Mouse (Mus musculus) thymus, postnatal 14 days (tissue): ENCODE results near the gene Ptch1.

Source experiments
- DNase-seq: peaks from one replicate; pipeline ENCODE4 v3.0.0; 2021

The Ptch1 gene

GRCm38 (mm10) chr13:63573256-63573835 lies at the start of gene Ptch1:
Ptch1 (minus strand) TSS chr13:63573598.
- DNase-seq = peak; percentile 44

DNA sequence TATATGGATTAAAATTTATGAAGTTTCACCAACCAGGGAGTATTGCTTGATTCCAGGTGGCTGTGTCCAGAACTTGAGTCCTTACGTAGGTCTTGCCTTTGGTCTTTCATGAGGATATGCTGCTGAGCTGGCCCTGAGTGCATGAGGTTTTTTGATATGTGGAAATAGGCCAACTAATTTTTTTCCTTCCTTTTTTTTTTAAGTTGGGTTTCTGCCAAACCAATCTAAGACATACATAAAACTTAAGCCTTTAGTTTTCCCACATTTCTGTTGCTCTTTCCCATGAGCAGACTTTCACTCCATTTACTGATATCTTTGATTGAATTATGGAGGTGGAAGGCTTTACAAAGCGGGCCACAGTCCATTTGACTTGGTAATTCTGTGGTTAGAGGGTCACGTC lies 47.9 kb upstream of the Ptch1 start:
- DNase-seq = no peak

DNA sequence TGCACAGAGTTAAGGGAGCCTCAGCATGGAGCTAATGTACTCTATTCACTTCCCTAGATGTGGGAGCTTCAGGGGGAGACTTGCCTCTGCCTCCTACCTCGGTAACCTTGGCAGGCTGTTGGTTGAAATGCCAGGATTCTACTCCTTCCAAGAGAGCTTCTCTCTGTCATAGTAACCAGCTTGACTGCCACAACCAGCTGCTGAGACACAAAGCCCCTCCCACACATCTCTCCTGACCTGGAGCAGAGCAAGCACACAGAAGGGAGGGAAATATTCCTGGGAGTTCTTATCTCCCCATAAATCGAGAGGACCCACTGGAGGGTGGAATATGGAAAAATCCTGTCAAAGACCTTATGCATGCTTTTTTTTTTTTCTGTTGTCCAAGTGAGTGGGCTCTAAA lies 39.8 kb upstream of the Ptch1 start:
- no peak for DNase-seq

- no peak for DNase-seq
Observed at GRCm38 (mm10) chr13:63609734-63610133, 36.3 kb upstream of the Ptch1 start.

DNA sequence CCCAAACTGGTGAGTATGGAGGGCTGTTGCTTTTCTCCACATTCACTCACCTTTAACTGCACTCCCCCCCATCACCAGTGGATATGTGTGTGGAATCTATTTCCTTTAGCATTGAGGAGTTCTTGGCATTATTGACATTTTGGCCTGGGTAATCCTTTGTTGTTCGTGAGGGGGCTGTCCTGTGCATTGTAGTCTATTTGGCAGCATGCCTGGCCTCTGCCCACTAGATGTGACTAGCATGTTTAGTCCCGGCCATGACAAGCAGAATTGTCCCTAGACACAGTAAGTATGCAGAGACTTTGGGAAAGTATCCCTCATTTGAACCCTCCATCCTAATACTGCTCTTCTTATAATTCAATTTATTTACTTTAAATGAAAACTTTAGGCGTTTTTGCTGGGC lies 24.2 kb upstream of the Ptch1 start:
- no peak for DNase-seq

DNA sequence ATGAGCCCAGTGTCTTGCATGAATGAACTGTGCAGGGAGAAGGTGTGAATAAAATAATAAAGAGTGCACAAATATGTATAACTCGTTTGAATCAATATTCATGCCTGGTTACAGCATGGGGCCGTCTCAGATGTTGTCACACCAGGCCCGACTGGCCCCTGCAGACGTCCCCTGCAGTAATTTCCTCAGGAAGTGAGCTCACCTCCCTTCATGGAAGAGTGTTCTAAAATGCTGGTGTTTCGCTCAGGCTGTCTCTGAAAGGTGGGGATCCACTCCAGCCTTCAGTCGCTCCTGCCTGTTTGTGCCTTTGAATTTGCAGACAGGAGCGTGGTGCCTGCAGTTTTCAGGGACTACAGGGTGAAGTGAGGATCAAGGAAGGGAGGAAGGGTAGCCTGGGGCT lies 22.5 kb upstream of the Ptch1 start:
- no peak for DNase-seq

DNA sequence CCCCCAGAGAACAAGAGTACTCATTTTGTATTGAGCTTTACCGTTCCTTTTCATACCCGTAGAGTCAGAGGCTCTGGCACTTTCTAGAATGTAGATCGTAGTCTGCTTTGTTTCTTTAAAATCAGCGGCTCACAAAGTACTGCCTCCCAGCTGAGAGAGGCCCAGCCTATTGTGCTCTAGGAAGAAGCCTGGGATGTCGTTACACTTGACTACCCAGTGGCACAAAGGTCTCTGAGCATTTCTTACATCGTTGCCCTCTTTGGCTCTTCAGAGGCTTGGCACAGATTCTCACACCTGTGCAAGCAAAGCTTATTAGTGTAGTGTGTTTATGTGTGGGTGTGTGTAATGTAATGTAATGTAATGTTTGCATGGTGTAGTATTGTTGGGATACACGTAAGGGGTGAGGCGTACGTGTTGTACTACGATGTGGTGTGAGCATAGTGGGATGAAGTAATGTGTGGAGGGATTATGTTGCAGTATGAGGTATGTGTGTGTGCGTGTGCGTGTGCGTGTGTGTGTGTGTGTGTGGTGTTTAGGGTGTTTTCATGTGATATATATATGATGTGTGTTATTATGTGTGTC lies 20.2 kb upstream of the Ptch1 start:
- DNase-seq = no peak

DNA sequence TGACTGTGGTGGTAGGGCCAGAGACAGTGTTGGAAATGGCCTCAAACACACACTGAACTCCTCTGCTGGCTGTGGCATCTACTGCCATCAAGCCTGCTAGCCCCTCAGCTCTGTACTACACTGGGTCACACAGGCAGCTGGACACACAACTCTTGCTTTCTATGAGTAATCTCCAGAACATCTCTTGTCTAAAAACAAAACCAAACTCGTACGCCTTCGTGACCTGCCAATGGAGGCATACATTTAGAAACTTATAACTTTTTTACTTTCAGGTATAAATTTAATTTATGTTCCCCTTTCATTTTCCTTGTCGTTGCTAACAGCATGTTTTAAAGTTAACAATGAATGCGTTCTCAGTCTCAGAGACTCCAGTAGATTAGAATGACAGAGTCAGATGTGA lies 19.4 kb upstream of the Ptch1 start:
- no peak for DNase-seq

- DNase-seq = no peak
Observed at GRCm38 (mm10) chr13:63574601-63575000, 1.2 kb upstream of the Ptch1 start.

DNA sequence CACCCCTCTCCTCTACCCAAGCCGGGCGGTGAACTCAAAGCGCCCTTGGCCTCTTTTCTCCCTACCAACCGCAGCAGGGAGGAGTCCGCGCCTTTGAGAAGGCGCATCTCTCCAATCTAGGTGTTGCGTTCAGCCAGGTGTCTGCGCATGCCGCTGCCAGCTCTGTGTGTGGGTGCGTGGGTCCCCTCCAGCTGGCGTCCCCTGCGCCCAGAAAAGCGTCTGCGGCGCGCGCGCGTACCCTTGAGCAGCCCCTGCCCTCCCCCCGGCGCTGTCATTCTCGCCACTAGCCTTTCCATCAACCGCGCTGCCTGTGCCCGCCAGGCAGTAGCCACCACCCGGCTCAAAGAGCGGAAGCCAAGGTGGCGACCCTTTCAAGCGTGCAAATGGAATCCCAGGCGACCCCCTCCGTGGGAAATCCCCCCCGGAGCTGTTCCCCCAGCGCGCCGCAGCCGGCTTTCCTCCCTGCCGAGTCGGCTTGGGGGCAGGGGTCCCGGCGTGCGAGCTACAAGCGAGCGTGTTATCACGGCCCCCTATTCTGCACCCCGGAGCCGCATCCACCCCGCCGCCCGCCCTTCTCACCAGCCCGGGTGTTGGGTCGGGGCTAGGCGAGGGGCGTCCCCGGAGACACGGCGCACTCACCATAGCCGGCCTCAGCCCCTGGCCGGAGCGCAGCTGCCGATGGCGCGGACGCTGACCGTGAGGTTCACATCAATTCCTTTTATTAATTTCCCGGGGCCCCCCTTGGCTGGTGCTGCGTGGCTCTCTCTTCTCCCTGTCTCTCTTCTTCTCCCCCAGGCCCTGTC lies 744 bp downstream of the Ptch1 start:
- peak; percentile 68 for DNase-seq

DNA sequence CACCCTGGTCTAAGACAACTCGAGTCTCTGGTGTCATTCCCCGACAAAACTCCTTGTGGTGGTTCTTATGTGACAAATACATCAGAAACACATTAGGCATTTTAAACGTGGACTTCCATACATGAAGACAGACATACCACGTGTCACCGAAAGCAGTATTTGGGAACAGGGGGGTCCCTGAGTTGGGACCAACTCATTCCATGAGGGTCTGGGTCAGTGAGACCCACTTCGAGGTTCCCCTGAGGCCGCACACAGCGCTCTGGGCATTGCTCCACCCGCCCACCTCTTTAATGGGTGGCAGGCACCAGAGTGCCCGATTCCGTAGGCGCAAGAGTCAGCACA lies 1.3 kb downstream of the Ptch1 start:
- no peak for DNase-seq

DNA sequence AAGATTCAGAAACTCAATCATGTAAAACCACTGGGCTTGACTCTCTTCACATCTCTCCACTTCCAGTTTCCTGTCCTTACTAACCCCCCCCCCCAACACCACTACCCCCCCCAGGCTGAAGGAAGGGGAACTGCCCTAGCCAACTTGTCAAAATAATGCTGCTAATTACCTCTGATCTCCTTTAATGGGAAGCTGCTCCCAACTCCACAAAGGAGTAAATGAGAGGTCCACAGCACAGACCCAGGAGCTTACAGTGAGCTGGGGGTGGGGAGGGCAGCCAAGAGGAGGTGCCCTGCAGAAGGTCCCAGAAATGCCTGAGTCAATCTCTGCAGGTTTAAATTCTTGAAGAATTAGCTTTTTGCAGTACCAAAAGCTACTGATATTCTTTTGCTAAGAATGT lies 2.9 kb downstream of the Ptch1 start:
- no peak for DNase-seq

GRCm38 (mm10) chr13:63569396-63569756 lies 4.0 kb downstream of the Ptch1 start:
- no peak for DNase-seq

DNA sequence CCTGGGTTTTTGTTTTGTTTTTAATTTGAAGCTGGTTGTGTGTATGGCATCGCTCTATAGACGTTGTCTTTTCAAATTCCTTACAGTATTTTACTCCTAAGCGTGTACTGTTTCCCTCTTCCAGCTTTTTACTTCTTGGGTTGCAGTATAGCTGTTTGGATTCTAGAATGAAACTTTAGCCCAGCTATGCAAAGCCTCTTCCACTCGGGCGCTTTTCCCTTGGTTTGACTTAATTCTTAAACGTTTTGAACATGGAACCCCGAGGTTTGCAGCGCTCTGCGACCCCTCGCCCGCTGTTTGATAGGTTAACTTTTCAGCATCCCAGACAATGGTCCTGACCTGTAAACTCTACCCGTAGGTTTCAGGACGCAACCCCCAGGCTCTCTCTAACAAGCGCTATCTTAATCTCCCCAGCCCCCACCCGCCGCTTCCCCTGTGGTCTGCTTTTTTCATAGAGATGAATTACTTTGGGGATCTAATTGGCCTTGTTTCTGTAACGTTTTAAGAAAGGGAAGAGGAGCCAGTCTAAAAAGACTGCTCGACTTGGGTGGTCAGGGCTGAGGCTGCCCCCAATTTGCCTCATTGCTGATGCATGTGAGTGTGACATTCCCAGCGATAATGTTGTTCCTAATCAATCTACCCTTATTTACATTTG lies 4.5 kb downstream of the Ptch1 start:
- DNase-seq = peak; percentile 18

DNA sequence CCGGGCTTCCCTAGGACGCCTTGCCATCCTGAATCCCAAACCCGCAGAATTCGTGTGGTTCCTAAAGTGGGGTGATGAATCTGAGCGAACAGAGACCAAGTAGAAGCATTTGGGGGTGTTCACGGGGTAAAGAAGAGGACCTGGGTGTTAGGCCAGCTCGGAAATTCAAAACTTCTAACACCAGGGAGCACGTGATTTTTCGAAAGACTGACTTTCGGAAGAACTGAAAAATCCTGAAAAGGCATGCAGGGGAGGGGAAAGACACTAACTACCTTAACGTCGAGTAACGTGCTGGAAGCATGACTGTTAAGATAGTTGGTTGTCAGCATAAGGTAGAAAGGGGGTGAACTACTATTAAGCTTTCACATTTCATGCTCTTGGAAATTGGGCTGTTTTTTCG lies 5.1 kb downstream of the Ptch1 start:
- no peak for DNase-seq

GRCm38 (mm10) chr13:63567677-63568293 lies 5.6 kb downstream of the Ptch1 start:
- DNase-seq = peak; percentile 90

DNA sequence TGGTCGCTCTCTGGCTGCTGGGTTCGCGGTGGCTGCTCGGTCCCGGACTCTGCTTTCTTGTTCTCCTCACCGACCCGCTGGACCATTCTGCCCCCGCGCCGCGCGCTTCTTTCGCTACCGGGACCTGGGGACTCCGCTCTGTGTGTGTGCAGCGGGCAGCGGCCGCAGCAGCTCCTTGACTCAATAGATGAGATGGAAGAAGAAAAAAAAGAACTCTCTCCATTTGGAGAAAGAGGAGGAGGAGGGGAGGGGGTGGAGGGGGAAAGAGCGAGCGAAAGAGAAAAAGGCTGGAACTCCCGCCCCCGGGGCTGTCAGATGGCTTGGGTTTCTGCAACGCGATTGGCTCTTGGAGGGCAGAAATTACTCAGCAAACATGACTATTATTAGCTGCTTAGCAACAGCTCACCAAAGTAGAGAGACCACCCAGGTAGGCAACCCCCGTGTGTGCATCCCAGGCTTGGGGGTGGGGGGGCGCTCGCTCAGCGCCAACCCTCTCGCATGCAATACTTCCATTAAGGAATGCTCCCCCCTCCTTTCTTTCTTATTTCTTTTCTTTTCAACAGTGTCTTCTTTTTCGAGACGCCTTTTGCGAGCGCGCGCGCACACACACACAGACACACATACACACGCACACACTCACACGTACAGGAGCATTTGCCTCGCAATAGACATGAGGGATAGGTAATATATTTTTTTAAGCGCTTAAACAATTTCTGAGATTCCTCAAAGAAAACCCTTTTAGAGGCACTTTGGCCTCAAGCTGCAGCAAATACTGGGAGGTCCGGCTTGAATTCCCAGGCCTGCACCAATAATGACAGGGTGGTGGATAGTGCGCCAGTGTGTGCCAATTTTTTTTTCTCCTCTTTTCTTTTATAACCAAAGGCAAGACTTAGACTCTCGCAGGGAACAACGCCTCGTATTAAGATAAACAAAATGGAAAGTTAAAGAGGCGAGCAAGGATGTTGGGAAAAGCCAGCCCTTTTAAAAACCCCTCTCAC lies 7.1 kb downstream of the Ptch1 start:
- DNase-seq = peak; percentile 70

DNA sequence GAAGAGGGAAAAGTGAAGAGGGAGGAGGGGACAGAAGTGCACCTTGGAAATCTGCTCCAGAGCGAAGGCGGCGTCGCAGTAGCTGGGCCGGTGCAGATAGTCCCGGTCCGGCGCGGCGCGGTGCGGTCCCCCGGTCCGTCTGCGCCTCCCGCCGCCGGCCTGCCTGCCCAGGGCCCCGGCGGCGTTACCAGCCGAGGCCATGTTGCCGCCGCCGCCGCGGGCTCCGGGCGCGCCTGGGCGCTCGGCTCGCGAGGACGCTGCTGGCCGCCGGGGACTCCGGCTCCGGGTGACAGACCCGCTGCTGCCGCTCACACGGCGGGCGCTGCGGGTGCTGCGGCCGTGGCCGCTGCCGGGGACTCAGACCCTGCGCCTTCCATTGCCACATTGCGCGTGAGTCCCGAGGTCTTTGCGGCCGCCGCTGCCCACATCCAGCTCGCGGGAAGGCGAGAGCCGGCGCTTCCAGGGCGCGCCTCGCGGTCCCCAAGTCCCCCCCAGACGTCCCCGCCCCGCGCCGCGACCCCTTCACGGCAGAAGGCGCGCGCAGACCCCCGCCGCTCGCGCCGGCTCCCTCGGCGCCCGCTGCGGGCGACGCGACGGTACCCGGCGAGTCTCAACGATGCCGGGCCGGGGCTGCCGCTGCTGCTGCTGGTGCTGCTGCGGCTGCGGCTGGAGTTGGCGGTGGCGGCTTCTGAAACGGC lies 7.9 kb downstream of the Ptch1 start:
- DNase-seq = peak; percentile 57

GRCm38 (mm10) chr13:63564626-63565319 lies 8.6 kb downstream of the Ptch1 start:
- DNase-seq = peak; percentile 65

- DNase-seq = peak; percentile 69
Observed at GRCm38 (mm10) chr13:63563781-63564625, 9.4 kb downstream of the Ptch1 start.
